Mouse (Mus musculus) testis, postnatal 14 days (tissue): ENCODE results near the gene Ccdc9.
"Not testable (repeated sequence)": the region's sequence is repeated elsewhere in the genome, so short reads cannot be mapped to it uniquely, and the experiment has no call there.

ENCODE experiments used
- DNase-seq: peaks from one replicate; pipeline ENCODE4 v3.0.0; 2021; ENCODE audit warnings: low spot score

The Ccdc9 gene

GRCm38 (mm10) chr7:16308093-16308492 lies 21.5 kb upstream of the Ccdc9 start, which contains the start of gene Bbc3:
Gene Bbc3 (plus strand): TSS chr7:16308393.
- not testable (repeated sequence) for DNase-seq

GRCm38 (mm10) chr7:16307141-16307540 lies 20.5 kb upstream of the Ccdc9 start:
- not testable (repeated sequence) for DNase-seq

- DNase-seq: peak; percentile 86
These were observed 12.9 kb upstream of the Ccdc9 start for GRCm38 (mm10) chr7:16299419-16300035.

DNA sequence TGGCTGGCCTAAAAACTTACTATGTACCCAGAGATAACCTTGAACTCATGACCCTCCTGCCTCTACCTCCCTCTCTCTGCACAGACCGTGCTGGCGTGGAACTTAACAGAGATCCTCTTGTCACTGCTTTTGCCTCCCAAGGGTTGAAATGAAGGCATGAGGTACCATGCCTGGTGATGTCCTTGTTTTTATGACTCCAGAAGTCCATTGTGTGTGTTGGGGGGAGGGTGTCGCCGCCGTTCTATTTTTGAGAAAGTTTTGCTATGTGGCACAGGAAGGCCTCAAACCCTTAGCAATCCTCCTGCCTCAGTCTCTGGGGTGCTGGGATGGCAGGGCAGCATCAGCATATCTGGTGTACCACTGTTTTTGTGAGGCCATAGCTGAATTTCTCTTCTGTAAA lies 12.3 kb upstream of the Ccdc9 start:
- DNase-seq: no peak

DNA sequence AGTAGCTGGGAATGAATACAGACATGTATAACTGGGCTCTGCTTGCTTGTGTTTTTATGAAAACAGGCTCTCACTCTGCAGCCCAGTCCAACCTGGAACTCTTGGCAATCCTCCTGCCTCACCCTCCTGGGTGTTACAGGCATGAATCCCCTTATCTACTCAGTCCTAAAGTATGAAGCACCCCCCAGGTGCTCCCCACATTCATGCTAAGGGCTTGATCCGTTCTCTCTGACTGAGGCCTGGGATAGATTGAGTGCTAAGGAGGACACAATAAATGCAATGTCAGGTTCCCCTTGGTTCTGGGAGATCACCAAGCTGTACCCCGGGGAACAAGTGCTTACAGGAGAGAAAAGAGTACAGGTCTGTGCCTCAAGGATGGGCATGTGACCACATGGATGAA lies 11.0 kb upstream of the Ccdc9 start:
- DNase-seq: no peak

DNA sequence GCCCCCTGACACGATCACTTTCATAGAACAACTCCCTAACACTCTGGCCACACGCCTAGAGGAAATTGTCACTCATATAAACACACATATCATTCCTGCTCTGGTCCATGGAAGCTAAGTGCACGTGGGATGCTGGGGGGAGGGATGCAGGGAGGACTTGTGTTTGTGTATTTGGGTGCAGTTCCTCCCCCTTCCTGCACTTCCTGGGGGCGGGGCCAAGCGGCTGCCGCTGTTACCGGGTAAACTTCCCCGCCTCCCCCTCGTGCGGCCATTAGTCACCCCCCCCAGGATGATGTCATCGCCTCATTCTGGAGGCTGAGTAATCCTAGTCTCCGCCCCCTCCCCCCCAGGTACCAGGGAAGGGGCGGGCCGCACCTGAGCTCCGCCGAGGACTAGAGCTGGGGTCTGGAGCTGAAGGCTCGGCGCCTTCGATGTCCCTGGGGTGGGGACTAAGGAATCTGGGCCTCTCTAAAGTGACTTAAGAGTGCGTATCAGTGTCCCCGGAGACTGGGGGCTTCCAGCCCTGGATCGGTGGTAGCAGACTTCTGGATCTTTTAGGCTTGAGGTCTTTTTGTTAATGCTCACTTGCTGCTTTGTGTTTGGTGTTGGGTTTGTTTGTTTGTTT lies 10.3 kb upstream of the Ccdc9 start:
- peak; percentile 77 for DNase-seq

DNA sequence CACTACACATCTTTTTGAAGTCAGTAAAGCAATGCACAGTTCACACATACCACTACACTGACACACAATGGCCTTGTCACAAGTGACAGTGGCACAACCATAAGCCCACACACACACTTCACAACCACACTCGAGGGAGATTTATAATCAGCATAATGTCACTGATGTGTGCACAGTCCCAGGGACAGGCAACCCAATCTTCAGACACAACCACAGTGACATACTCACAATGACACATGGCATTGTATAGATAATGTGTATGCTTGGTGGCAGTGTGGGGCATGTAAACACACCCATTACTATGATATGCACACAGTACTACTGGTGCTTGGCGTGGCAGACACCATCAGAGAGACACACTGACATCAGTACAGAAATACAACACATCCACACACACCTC lies 9.6 kb upstream of the Ccdc9 start:
- DNase-seq: no peak

GRCm38 (mm10) chr7:16295321-16295900 lies 8.8 kb upstream of the Ccdc9 start:
- DNase-seq: peak; percentile 83

GRCm38 (mm10) chr7:16294837-16295236 lies 8.2 kb upstream of the Ccdc9 start:
- DNase-seq: peak; percentile 87

DNA sequence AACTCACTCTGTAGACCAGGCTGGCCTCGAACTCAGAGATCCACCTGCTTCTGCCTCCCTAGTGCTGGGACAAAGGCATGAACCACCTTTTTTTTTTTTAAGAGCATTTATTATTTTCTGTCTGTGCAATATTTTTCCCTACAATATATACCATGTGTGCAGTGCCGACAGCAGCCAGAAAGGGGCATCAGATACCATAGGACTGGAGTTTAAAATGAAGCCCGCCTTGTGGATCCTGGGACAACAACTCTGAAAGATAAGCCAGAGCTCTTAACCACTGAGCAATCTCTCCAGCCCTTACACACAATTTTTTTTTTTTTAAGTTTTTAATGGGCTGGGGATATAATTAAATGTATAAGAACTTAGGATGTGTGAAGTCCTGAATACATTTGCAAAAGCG lies 7.8 kb upstream of the Ccdc9 start:
- no peak for DNase-seq

DNA sequence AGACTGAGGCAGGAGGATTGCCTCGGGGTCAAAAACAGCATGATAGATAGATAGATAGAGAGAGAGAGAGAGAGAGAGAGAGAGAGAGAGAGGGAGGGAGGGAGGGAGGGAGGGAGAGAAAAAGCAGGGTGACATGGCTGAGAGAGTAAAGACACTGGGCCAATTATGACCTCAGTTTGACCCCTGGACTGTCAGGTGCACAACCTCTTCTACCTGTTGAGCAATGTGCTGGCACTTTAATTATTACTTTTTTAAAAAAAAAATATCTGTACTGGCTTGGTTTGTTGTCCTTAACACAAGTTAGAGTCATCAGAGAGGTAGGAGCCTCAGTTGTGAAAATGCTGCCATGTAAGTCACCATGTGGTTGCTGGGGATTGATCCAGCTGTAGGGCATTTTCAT lies 1.2 kb upstream of the Ccdc9 start:
- no peak for DNase-seq

GRCm38 (mm10) chr7:16287016-16287415 lies 421 bp upstream of the Ccdc9 start:
- DNase-seq: no peak

- peak; percentile 79 for DNase-seq
These were observed 1.1 kb downstream of the Ccdc9 start for GRCm38 (mm10) chr7:16285450-16286025.

DNA sequence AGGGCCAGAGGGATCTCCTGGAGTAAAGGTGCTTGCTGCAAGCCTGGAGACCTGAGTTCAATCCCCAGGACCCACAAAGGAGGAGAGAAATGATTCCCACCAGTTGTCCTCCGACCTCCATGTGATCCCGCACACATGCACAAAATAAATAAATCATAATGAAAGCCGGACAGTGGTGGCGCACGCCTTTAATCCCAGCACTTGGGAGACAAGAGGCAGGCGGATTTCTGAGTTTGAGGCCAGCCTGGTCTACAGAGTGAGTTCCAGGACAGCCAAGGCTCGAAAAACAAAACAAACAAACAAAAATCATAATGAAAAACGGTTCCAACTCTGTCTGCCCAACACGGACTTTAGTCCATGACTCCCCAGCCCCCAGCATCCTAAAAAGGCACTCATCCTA lies 1.7 kb downstream of the Ccdc9 start:
- DNase-seq: no peak

GRCm38 (mm10) chr7:16284001-16284400 lies 2.6 kb downstream of the Ccdc9 start:
- DNase-seq: no peak

- DNase-seq: no peak
These were observed 4.3 kb downstream of the Ccdc9 start for GRCm38 (mm10) chr7:16282334-16282733.

DNA sequence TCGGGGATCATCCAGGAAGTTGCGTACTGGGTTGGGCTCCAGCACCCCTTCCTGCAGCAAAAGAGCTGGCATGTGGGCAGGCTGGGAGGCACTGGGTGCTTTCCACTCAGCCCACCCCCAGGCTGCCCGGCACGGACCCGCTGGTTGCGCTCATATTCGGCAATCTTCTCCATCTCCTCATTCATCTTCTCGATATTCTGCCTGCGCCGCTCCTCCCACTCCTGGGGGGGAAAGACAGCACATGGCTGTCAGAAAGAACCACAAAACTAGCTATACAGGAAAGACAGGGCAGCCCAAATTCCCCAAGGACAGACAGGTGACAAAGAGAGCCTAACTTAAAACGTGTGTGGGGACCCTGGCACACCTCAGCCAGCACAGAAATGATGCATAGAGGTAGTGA lies 5.9 kb downstream of the Ccdc9 start:
- no peak for DNase-seq

- DNase-seq: no peak
These were observed 11.4 kb downstream of the Ccdc9 start for GRCm38 (mm10) chr7:16274922-16275890.

DNA sequence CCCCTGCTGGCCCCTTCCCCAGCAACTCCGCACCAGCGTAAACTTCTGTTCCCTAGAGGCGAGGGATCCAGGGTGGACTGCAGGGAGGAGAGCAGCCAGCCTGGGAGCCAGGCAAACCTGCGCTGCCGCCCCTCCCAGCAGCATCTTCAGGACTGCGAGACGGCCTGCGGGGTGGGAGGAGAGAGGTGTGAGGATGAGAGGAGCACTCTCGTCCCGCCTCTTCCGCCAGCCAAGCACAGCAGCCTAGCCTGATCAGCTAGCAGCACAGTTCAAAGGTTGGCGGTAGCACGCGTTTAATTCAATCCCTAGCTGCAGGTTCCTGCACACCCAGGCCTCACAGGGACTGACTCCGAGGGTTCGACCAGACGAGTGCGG lies 12.8 kb downstream of the Ccdc9 start:
- DNase-seq: peak; percentile 70

DNA sequence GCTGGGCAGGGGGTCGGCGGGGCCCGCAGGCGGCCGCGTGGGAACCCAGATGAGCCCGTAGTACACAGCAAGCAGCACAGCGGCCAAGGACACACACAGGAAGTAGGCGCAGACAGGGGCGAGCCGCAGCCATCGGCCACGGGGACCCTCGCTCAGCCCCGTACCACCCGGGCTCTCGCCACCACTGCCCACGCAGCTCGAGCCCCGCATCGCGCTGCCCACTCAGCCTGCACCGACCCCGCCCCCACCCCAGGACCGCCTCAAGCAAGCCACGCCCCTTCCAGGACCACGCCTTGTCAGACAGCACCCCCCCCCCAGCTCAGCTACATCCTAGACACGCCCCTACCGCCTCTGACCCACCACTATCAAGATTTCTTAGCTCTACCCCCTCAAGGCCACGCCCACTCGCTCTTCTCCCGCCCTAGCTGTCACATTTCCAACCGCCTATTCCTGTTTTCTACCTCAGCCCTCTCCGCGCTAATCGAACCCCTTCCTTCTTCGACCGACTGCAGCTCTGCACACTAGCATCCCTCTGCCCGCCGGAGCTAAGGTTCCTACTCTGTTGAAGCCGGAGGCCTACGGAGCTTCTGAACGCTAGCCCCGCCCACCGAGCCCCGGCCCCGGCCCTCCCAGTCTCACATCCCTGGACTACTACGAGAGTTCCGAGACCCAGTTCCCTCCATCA lies 13.4 kb downstream of the Ccdc9 start, which contains the start of gene Inafm1:
TSS of gene Inafm1 (minus strand) at position 537 of the 685 bp plus-strand sequence.
- DNase-seq: peak; percentile 88

DNA sequence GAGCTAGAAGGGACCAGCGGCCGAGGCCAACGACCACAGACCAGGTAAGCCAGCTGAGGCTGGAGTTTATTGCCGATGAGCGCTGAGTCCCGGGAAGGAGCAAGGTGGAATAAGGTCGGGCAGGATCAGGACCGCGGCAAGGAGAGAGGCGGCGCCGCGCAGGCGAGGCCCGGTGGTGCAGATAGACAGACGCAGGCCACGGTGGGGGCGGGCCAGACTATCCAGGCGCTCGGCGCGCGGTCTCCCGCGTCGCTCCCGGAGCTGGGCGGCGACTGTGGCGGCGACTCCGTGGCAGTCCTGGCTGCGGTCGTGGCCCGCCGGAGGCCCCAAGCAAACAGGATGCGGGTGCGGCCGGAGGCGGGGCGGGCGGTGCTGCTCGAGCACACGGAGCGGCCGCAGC lies 13.9 kb downstream of the Ccdc9 start:
- DNase-seq: peak; percentile 68
